Mouse (Mus musculus) gastrocnemius, postnatal 14 days (tissue): ENCODE measurements at regions not wholly inside any gene's neighbourhood (a gene's known extent, or its start where the extent isn't known, plus 50 kb on each side); places are given as distances from the start of the nearest gene placed in this dataset.

Experiments used
- DNase-seq: peaks from one replicate; pipeline ENCODE4 v3.0.0; 2021; ENCODE audit warnings: mixed read lengths
- intact Hi-C: fragments of 180-260 bp; cut with DNase I; formaldehyde crosslinking; loops from one replicate; pipeline ENCODE4 v1.15.1; 2025; ENCODE audit warnings: low total_unique reads

DNA sequence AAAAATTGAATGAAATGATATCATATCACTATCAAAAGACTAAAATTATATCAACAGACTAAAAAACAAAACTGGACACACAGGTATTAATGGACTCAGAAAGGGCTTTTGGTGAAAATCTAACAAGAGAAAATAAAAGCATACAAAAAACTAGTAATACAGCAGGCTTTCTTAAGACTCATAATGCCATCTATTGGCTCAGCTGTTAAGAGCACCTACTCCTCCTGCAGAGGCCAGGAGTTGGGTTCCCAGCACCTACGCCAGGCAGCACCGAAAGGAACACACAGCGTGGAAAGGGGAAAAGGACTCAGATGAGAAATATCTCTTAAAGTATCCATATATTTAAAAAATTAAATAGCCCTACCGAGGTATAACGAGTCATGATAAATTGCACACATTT, 151.9 kb upstream of the Gimd1 start:
- intact Hi-C loops, result no loop called here
- no peak for DNase-seq

DNA sequence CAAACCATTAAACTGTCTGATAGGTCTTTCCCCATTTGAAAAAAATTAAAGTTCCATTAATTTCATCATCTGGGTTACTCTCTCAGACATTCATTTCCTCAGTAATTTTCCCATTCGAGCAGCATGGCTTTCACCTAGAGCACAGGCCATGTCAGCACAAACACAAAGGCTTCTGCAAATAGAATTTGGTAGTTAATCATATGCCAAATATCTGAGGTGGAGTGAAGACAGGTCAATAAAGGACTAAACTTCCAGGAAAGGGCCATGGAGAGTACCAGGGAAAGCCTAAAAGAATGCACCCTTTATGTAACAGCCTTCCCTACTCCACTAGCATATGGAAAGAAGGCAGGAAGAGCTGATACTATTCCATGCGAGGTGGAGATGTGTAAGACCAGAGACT, 150.3 kb upstream of the Gimd1 start:
- no peak for DNase-seq
- intact Hi-C loops, result no loop called here

DNA sequence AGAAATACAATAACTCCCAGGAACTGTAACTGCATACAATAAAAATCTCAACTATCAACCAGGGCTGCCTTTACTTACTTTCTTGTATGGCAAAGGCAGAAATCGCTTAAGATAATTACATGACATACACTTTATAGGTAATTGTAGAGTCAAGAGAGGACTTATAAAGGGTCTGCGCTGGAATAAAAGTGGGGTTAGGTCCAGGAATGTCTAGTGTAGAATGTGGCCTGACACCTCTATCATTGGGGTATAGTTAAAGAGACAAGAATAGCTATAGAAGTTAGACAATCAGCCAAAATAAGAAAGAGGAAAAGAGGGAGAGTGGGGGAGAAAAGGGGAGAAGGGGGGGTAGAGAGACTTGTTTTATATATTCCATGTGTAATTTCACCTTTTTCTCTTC, 144.8 kb upstream of the Gimd1 start:
- intact Hi-C loops, result no loop called here
- no peak for DNase-seq

DNA sequence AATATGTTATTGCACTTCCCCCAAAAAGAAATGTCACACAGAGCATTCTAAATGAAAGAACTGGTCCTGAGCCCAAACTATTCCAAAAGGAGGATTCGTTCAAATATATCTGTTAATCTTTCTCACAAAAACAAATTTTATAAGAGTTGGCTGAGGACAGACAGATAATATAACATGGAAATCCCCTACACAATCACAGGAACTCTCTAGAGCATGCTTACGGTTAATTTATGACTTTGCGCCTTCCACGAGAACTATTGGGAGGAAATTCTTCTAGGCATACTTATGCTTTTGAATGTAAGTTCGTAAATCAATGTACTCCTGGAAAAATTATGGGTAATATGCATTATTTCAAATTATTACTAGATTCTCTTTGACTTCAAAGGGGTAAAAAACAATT, 144.1 kb upstream of the Gimd1 start:
- DNase-seq, result no peak
- intact Hi-C loops, result no loop called here

DNA sequence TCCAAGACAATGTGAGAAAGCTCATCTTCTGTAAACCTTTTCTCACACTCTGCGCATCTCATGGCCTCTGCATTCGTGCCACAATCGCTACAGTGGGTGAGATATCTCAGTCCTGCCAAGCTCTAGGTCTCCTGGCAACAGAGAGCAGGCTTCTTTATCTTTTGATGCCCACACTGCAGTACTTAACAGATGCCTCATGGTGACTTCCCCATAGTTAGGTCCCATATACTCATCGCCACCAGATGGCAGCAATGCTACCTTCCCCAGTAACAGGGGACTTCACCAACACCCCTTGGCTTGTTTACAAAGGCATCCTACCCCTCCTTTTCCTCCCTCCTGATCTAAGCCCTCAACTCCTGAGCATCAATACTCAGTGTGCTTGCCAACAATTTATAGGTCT, 123.5 kb upstream of the Gimd1 start:
- peak; percentile 64 for DNase-seq
- intact Hi-C loops, result loop anchor here (10.0 kb wide), 1 partner anchor 199 kb away; no protein-coding TSS in a partner anchor

DNA sequence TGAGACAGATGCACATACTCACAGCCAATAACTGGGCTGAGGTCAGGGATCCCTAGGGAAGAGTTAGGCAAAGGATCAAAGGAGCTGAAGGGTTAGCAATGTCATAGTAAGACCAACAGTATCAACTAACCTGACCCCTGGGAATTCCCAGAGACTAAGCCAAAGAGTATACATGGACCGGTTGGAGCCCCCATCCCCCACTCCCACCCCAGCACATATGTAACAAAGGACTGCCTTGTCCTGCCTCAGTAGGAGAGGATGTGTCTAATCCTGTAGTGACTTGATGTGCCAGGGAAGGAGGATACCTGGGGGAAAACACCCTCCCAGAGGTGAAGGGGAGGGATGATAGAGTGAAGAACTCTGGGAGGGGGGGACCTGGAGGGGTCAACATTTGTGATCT, 119.4 kb upstream of the Gimd1 start:
- DNase-seq, result no peak
- intact Hi-C loops, result no loop called here

DNA sequence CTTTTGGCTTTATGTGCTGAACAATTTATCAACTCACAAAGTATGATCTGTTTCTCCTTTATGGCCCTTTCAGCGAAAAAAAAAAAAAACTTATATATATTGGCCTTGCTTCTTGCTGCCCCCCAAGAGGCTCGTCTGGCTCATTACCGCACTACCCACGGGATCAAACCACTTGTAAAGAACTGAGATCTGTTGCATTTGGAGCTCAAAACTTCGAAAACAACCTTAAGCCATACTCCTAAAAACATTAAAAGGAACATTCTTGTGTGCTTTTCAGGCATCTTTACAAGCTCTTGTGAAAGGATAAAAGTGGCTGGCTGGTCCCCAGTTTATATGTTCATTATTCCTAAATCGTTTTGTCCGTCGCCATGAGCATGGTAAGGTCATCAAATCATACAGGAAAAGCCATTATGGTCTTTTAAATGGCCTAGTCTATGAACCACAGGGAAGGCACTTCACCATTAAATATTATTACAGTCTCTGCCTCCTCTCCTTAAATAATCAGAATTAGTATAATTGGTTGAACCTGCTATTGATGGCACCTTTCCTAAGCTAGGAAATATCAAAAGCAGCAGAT, 117.0 kb upstream of the Gimd1 start:
- intact Hi-C loops, result no loop called here
- DNase-seq, result no peak

DNA sequence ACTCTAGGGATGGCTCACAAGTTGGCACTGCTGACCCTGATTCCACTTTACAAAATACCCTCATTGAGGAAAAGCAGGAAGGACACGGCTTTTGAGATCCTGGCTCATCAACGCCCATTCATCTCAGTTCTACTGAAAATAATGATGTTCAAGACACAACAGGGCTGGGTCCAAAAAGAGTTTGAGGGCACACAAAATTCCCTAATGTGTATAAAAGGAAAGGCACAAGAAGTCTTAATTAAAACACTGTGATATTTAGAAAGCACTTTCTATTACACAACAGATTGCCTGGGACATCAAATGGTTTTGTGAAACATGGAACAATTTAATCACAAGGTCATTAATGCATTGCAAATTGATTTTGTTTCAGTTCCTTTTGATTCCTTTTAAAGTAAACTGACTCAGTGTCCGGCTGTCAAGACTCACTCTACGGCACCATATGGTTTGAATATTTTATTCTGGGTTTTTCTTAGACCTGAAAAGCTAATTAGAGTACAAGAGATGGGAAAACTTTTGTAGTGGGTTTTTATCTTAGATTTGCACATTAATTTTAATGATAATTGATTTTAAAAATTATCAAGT, 96.2 kb upstream of the Gimd1 start:
- DNase-seq, result no peak
- intact Hi-C loops, result no loop called here

DNA sequence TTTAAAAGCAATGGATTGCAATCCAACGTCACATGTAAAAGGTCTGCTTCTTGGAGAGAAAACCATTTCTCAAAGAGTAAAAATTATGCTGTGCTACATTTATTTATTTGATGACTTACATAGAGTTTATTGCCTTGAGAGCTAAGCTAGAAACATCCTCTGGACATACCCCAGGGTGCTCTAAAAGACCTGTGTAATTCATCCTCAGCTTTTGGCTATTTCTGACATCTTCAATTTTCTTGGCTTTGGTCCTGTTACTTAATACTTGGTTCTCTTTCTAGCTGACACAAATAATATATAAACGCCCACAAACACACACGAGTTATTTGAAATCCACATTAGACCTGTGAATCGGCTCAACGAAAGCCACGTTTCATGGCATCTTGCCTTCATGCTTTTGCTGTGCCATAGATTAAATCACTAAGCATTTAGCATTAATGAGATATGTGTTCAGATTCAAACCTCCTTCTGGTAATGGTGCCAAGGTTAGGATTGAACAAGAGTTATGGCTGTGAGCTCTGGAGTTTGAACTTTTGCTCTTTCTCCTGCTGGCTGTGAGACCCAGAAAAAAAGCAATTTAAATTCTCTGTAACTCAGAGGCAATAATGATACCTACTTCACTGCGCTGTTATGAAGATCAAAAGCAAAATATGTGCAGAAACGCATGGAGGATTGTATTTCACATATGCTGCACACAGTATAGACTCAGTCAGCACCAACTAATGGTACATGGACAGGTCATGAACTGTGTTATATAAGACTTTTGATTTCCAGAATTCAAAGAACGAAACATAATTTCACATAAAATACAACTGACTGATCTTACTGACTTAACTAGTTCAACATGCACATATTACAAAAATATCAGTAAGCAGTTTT, 89.6 kb upstream of the Gimd1 start:
- no peak for DNase-seq
- intact Hi-C loops, result no loop called here

DNA sequence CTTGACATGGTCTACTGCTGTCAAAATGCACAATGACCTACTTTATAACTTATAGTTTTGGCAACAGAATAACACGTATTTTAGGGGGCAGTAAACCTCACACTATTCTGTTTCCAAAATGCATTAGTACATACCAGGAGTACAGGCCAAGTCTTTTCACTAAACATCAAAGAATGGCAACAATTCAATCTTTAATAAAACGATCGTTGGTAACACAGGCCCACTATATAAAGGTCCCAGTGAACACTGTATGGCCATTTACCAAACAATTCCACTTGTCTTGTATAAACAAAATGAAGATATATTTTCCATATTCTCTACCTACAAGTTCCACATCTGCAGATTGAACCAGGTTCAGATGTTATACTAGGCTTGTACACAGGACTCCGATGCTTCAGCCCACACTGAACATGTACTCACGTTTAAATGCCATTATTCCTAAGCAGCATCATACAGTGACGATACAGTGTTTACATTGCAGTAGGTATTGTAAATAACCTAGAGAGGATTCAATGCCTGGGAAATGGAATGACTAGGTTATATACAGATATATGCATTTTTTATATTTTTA, 78.3 kb upstream of the Gimd1 start:
- intact Hi-C loops, result loop anchor here (10.0 kb wide), 1 partner anchor 1753 kb away; no protein-coding TSS in a partner anchor
- no peak for DNase-seq

DNA sequence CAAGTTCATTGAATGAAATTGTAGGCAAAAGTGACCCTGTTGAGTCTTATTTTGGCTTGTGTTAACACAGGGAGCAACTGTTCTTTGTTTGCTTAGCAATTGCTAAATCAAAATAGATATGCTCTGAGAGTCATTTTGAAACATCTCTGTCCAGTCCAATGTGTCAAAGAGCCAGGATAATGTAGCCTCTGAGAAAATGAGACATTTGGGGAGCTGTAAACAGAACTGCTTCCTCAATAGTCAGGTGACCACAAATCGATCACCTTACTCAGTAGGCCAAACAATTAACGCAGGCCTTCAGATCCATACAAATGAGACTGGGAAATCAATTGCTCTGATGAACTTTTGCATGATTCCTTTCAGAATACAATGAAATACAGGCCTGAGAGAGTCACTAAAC, 63.9 kb upstream of the Gimd1 start:
- no peak for DNase-seq
- intact Hi-C loops, result no loop called here

DNA sequence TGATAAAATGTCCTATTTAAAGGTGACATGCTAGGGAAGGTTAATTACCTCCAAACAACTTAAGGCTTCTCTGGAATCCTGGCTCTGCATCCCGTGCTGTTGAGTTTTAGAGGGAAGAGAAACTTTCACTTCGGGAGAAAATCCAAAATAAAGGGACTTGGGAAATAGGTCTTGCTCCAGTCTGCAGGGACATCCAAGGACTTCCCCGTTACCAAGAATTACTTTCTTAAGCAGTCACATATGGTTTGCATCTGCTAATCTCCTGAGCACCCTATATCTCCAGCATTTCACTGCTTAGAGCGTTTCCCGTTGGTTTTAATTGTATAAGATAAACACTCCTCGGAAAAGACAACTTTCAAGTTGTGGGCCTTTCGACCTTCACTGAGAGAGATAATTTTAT, 63.3 kb upstream of the Gimd1 start:
- intact Hi-C loops, result no loop called here
- DNase-seq, result no peak
